Mouse (Mus musculus) telencephalon, adult 2 months (tissue): ENCODE results near the gene Neo1.
"Not testable (repeated sequence)": the region's sequence is repeated elsewhere in the genome, so short reads cannot be mapped to it uniquely, and the experiment has no call there.

Experiments used
- DNase-seq: peaks from one replicate; pipeline ENCODE4 v3.0.0-alpha.2; 2011; ENCODE audit warnings: low read depth, low spot score

The Neo1 gene

DNA sequence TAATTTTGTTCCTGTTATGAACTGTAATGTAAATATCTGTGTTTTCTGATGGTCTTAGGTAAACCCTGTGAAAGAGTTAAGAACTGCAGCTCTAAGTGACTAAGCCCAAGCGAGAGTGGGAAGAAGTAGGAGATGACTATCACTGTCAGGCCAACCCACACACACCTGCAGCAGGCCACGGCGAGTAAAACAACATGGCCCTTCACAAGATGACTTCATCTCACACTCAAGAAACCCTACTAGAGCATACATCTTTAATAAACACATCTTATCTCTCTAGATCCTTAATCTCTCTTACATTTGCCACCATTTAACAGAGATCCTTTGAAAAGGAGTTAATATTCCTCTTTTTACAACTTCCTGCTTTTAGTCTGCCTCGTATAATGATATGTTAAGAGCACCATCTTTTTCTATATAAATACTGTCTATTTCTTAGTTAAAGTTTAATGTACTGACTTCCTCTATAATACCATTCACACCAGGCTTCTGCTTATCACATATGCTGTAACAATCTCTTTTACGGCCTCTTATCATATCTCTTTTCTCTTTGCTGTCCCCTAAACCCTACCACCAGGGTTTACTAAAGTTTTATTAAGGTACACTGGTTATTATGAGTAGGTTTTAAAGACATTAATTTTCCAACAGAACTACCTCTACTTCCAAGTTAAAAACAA, 46.8 kb downstream of the Neo1 start:
- DNase-seq, result no peak

GRCm38 (mm10) chr9:58979034-58979433, 57.2 kb downstream of the Neo1 start:
- DNase-seq, result no peak

- DNase-seq, result not testable (repeated sequence)
These were observed 65.1 kb downstream of the Neo1 start for GRCm38 (mm10) chr9:58971154-58971553.

DNA sequence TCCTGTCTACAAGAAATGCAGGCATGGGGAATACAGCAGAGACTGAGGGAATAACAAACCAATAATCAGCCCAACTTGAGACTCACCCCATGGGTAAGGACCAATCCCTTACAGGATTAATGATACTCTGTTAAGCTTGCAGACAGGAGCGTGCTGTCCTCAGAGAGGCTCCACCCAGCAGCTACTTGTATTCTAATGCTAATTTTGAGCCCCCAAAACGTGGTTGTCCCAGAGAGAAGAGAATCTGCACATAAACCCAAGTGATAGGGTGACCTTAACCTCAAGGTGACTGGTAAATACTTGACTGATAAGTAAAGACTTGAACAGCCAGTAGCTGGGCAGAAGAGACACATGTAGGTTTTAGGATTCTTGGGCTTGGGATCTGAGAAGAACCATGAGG, 68.9 kb downstream of the Neo1 start:
- DNase-seq, result no peak

DNA sequence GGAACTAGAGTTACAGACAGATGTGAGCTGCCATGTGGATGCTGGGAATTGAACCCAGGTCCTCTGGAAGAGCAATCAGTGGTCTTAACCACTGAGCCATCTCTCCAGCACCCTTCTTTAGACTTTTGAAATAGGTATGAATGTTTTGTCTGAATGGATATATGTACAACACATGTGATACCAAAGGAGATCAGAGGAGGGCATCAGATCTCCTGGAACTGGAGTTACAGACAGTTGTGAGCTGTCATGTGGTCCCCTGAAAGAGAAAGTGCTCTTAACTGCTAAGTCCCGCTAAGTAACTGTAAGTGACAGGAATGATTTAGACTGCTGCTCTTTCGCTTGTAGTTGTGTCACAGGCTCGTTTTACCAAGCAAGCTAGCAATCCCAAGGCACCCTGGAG, 80.7 kb downstream of the Neo1 start:
- DNase-seq, result no peak

DNA sequence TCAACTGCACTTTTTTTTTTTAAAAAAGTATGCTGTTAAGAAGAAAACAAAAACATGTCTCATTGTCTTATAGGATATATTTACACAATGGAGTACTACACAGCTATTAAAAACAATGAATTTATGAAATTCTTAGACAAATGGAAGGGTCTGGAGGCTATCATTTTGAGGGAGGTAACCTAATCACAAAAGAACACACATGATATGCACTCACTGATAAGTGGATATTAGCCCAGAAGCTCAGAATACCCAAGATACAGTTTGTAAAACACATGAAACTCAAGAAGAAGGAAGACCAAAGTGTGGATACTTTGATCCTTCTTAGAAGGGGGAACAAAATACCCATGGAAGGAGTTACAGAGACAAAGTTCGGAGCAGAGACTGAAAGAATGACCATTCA, 90.3 kb downstream of the Neo1 start:
- not testable (repeated sequence) for DNase-seq

DNA sequence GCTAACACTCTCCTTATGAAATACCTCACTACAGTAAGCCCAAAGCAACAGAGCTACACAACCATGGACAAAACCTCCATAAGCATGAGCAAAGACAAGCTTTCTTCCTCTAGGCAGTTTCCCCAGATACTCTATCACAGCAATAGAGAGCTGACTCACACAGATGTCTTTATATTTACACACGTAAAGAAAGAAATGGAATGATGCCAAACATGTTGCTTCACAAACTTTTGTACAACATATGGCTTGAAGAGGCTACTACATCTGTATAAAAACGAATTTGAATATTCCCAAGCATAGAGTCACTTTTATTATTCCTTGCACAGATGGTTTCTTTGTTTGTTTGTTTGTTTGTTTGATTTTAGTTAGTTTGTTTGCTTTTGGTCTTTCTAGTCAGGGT, 101.5 kb downstream of the Neo1 start:
- no peak for DNase-seq

- DNase-seq, result peak; percentile 38
These were observed 108.1 kb downstream of the Neo1 start for GRCm38 (mm10) chr9:58928103-58928502.

GRCm38 (mm10) chr9:58902869-58903585, 133.2 kb downstream of the Neo1 start:
- no peak for DNase-seq

DNA sequence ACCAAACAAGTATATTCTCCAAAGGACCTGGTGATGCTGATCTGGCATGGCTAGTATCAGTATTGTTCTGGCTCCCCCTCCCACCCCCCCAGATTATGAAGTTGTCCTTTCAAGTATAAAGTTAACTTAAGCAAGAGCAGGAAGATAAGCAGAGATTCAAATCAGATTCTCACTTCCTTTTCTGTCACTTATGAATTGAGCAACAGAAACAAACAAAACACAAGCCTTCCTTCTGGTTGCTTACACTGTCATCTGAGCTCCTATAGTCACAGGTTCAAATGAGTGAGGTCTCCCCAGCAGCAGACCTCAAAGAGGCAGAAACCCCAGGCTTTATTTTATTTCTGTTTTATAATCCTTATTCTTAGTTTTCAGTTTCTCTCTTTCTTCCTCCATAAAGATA, 136.6 kb downstream of the Neo1 start:
- DNase-seq, result no peak

DNA sequence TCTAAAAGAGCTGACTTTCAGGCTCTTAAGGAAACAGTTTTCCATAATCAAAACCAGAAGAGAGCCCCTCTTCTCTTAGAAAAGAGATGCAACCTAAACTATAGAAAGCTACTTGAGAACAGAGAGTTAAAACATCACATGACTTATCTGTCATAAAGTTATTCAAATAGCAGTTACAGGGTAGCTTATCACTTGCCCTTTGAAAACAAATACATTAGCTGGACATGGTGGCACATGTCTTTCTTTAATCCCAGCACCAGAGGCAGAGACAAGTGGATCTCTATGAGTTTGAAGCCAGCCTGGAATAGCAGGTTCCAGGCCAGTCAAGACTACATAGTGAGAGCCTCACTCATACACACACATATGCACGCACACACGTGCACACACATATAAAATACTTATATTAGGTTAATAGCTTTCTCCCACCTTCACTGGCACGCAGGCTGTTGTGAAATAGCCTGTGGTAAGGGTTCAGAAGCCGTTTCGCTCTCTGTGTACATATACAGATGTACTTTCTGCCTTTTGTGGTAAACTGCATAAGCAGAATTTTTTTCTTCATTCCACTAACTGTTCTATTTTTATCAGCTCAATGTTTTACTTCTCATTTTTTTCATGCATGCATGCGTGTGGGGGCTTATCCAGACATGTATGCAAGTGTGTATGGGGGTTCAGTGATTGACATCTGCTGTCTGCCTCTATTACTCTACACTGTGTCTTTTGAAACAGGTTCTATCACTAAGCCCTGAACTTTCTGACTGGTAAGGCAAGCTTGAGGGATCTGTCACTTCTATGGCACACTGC, 144.2 kb downstream of the Neo1 start:
- DNase-seq, result no peak

DNA sequence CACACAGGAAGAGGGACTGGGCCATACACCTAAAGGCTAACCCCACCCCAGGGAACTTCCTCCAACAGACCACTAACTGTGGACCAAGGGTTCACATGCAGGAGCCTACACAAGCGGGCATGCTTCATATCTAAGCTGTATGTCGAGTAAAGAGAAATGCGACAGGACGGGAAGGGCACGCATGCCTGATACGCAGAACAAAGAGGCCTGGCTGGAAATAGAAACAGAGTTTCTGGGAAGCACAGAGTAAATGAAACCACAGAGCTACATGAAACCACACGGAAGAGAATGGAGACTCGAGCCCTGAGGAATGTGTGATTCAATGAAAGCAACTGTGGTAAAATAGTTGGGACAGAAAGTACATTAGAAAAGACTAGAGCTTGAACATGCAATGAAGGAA, 145.3 kb downstream of the Neo1 start:
- DNase-seq, result no peak

DNA sequence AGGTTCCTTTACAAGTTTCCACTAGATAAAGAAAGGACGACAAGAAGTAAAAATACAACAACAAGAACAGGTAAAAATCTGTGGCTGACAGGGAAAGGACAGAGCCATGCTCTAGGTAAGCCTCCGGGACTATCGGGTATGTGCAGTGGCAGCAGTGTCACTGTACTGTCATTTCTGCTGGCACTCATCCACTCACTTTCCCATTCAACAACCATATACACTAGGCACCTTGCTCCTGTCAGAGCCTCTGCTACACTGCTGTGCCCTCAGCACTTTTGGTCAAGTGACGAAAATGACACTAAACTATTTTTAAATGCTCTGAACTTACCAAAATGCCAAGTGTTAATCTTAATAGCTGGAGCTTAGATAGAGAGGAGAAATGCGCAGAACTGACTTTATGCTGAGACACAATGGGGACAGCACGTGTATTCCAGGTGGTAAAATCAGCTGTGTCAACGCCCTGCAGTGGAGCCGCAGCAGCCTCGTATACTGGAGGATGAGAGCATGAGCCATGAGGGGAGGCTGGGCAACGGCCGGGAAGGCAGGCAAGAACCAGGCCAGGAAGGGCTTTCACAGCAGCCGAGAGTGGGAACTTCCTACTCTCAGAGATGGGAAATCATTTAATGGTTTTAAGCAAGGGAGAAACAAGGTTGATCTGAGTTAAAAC, 146.3 kb downstream of the Neo1 start:
- no peak for DNase-seq

DNA sequence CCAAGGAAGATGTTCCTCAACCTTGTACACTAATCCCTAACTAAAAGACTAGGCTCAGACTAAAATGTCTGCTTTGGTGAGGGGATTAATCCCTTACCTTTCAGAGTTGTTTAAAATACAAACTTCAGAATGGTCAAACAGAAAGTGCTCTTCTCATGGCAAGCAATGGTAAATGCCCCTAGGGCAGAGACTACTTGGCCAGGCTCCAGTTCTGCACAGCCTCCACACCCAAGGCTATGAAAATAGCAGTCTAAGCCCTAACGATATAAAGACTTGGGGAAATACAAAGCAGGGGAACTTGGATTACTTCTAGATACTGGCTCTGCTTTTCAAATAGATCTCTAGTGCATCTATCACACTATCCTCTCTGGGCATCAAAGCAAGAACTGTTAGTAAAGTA, 153.6 kb downstream of the Neo1 start:
- no peak for DNase-seq

- no peak for DNase-seq
These were observed 156.4 kb downstream of the Neo1 start for GRCm38 (mm10) chr9:58879836-58880235.

DNA sequence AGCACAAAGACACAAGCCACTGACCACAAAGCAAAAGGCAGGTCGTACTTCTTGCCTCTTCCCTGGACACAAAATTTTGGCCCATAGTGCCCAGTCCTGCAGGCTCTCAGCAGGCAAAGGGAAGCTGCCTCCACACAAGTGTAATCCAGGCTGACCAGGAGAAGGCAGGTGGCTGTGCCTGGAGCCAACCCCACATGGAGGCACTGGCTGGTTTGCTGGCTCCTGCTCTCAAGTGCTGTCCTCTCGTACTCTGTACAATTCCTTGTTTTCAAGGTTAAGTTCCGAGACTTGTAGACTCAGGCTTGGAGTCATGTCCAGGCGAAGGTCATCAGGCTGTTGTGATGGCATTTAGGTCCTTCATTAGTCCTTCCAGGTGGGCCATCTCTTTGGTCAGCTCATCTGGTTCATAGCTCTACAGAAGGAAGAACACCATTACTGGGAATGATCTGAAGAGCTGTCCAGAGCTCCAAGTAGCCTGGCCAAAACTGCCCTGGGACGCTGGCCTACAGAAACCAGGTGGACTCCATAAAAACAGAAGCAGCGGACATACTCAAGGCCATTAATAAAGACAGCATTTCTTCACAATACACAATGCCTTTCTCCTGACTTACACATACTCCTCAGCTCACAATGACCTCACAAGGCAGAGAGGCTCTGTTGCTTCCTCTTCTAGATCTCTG, 159.2 kb downstream of the Neo1 start:
- no peak for DNase-seq

DNA sequence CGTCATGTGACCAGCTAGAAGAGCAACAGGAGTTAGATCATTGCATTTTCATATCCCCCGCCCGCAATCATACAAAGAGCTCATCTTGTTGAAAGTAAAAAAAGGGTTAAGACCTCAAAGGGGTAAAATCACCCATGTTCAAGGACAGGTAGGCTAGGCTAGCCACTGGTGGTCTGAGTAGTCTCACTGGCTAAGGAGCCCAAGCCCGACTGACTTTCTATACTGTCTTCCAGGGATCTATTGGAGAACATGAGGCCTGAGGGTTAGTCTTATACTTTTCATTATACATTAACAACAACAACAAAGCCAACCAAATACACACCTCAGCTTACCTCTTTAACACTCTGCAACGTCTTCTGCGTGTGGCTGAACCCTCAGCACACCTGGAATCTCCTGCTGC, 160.8 kb downstream of the Neo1 start:
- DNase-seq, result no peak

GRCm38 (mm10) chr9:58874354-58874753, 161.9 kb downstream of the Neo1 start:
- no peak for DNase-seq

- DNase-seq, result peak; percentile 48
These were observed 162.5 kb downstream of the Neo1 start for GRCm38 (mm10) chr9:58873541-58874324.

- DNase-seq, result no peak
These were observed 165.1 kb downstream of the Neo1 start for GRCm38 (mm10) chr9:58871141-58871540.

- DNase-seq, result no peak
These were observed 172.4 kb downstream of the Neo1 start for GRCm38 (mm10) chr9:58863826-58864225.
